Mouse (Mus musculus) embryonic facial prominence, embryonic 12.5 days (tissue): Measurements from ENCODE around the gene Ccdc28a. TPM values are rescaled to one million over a fixed set of nuclear protein-coding genes. Genes with fewer than 3 reads are reported as not detected.

Experiments used
- ATAC-seq: fragments of 200-750 bp; cut with Nextera tagmentation; 2 replicates; pipeline ENCODE4 v1.8.0; 2017; ENCODE audit not compliant: insufficient number of reproducible peaks, insufficient read depth, low FRiP score, low TSS enrichment
- H3K27ac ChIP-seq: fragments of 300-500 bp; sonication (generic); 2 replicates; pipeline ENCODE4 v1.5.1; 2016; ENCODE audit warnings: mild to moderate bottlenecking
- H3K27me3 ChIP-seq: fragments of 300-500 bp; sonication (generic); 2 replicates; pipeline ENCODE4 v1.6.1; 2016; ENCODE audit warnings: mild to moderate bottlenecking, moderate library complexity
- H3K36me3 ChIP-seq: fragments of 300-500 bp; sonication (generic); 2 replicates; pipeline ENCODE4 v1.6.1; 2016; ENCODE audit warnings: mild to moderate bottlenecking
- H3K4me1 ChIP-seq: fragments of 300-500 bp; sonication (generic); 2 replicates; pipeline ENCODE4 v1.6.1; 2016
- H3K4me2 ChIP-seq: fragments of 300-500 bp; sonication (generic); replicated peaks from 2 replicates; pipeline ENCODE4 v1.6.1; 2016; ENCODE audit warnings: mild to moderate bottlenecking, moderate library complexity
- H3K4me3 ChIP-seq: fragments of 300-500 bp; sonication (generic); 2 replicates; pipeline ENCODE4 v1.5.1; 2016; ENCODE audit warnings: mild to moderate bottlenecking
- H3K9ac ChIP-seq: fragments of 300-500 bp; sonication (generic); 2 replicates; pipeline ENCODE4 v1.6.1; 2016; ENCODE audit warnings: mild to moderate bottlenecking, moderate library complexity
- H3K9me3 ChIP-seq: fragments of 300-500 bp; sonication (generic); 2 replicates; pipeline ENCODE4 v1.6.1; 2016; ENCODE audit warnings: mild to moderate bottlenecking, moderate library complexity
- WGBS: fragments of 180-500 bp; shearing (Covaris S2); methylation state at CpG from one replicate; pipeline ENCODE4 v1.1.7; 2016; 5-methylcytosine and 5-hydroxymethylcytosine counted together
- polyA plus RNA-seq: library from polyadenylated mRNA; unstranded; fragments of >200 nt; fragmentation: Nextera tagmentation; extraction: Ambion mirVana; gene quantifications from 2 replicates; pipeline ENCODE4 v1.2.1, GENCODE M21; 2016

Ccdc28a gene
- polyA plus RNA-seq, 1 experiment from 2014 or later = 10.1 TPM

DNA sequence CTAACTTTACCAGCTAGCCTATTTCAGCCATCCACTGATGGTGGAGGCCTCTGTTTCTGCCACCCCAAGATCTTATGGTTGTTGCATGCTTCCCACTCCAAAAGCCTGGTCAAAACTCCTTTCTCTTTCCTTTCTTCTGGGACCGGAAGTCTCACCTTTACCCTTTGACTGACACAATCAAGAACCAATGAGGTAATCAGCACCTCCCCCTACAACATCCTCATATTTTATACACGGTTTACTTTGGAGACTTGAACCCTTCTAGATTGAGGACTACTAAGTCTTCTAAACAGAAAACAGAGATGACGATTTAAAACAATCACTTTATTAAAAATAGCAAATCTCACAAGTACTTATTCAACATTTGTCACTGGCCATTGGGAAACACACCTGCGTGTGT is 21.4 kb downstream of the Ccdc28a start:
- no peak overlapping the region for H3K4me3 ChIP-seq
- no peaks in the 10 kb centered on the region for H3K36me3 ChIP-seq
- WGBS = 81% methylated on average over 4 of the region's 4 CpGs
- no peak overlapping the region for H3K4me2 ChIP-seq
- H3K9me3 ChIP-seq = no peaks in the 10 kb centered on the region
- H3K9ac ChIP-seq = no peak overlapping the region
- H3K27ac ChIP-seq = no peak overlapping the region
- no peaks in the 10 kb centered on the region for H3K27me3 ChIP-seq
- no peaks in the 10 kb centered on the region for H3K4me1 ChIP-seq
- ATAC-seq = no peak

DNA sequence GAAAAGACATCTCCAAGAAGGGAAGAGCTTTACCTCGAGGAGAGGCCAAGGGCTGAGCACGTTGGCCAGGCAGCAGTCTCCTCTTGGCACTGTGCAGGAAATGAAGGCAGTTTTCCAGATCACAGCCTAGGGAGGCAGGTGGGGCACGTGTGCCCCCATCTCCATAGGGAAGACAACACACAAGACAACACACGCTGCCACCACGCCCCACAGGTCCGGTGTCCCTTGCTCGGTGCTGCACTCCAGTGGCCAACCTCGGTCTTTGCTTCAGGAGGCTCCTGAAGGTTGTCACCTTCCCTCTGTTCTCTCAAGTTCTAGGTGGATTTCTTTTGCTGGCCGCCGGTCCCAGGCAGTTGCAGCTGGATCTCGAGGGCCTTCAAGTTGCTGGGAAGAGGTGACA is 24.1 kb downstream of the Ccdc28a start, which contains the start of gene Ect2l:
Gene Ect2l, minus strand, starts transcription at position 165 of the 400 bp plus-strand sequence.
- Histone ChIP-seq H3K4me2 (0 out of 2 replicates have a peak within 1 kb of the TSS, but pooled peaks have one; percentile 14), H3K27ac (no peak within 1 kb of the TSS), H3K27me3 (no peaks in the 10 kb centered on the region), H3K4me3 (no peak within 1 kb of the TSS), H3K9ac (no peak within 1 kb of the TSS), H3K9me3 (no peaks in the 10 kb centered on the region), H3K4me1 (no peaks in the 10 kb centered on the region), H3K36me3 (no peaks in the 10 kb centered on the region)
- 13% methylated on average over 11 of the region's 11 CpGs for WGBS
- no peak for ATAC-seq

DNA sequence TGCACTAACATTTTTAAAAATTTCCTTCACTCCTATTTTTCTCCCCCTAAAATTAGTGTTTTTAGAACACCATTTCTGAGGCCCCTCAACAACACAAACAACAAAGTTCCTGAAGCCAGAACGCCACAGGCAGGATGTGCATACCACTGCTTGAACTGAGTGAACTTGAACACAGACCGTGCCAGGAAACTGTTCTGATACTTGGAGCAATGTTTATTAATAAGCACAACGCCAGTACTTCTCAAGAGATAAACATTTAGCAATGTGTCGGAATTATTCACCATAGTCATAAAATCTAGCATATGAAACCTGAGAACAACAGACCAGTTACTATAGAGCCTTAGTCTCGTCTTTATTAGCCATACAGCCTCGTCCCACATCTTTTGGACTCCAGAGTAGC is 24.7 kb downstream of the Ccdc28a start:
- no peak overlapping the region for H3K4me2 ChIP-seq
- WGBS = 75% methylated on average over 6 of the region's 6 CpGs
- no peak for ATAC-seq
- no peak overlapping the region for H3K27ac ChIP-seq
- no peaks in the 10 kb centered on the region for H3K27me3 ChIP-seq
- no peaks in the 10 kb centered on the region for H3K4me1 ChIP-seq
- no peak overlapping the region for H3K4me3 ChIP-seq
- no peak overlapping the region for H3K9ac ChIP-seq
- no peaks in the 10 kb centered on the region for H3K36me3 ChIP-seq
- no peaks in the 10 kb centered on the region for H3K9me3 ChIP-seq

DNA sequence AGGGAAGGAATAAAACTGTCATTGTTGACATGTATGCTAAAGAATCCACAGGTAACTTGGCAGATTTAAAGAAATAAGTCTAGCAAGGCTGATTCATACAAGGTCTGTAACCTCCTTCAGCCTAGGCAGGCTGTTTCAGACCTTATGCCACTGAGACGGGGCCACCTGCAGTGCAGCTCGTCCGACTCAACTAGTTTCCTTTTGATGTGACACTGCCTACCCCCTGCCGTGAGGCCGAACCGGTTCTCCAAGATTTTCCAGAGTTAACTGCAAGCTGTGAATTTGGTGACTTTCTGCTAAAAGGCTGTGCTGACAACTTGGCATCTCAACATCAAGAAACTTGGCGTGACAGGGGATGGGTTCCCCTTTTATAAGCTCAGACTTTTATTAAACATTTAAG is 30.7 kb downstream of the Ccdc28a start:
- no peak overlapping the region for H3K27ac ChIP-seq
- no peaks in the 10 kb centered on the region for H3K36me3 ChIP-seq
- ATAC-seq = no peak
- H3K9ac ChIP-seq = no peak overlapping the region
- H3K27me3 ChIP-seq = no peaks in the 10 kb centered on the region
- H3K4me2 ChIP-seq = no peak overlapping the region
- no peaks in the 10 kb centered on the region for H3K9me3 ChIP-seq
- no peaks in the 10 kb centered on the region for H3K4me1 ChIP-seq
- no peak overlapping the region for H3K4me3 ChIP-seq
- WGBS = 11% methylated on average over 7 of the region's 7 CpGs

DNA sequence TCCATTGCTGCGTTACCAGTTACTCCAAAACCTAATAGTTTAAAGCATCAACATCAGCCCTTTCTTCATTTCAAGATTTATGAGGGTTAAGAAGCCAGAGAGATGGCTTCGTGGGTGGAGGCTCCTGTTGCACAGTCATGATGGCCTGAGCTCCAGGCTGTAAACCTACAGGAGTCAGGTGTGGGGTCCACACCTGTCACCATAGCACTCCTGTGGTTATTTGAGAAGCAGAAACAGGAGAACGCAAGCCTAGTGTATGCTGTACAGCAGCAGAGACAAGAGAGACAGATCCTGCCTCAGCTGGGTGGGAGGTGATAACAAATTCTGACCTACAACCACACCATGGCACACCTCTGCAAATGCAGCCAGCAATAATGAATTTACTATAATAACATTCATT is 32.4 kb downstream of the Ccdc28a start:
- H3K4me2 ChIP-seq = no peak overlapping the region
- H3K9ac ChIP-seq = no peak overlapping the region
- no peak for ATAC-seq
- no peak overlapping the region for H3K4me3 ChIP-seq
- H3K4me1 ChIP-seq = no peaks in the 10 kb centered on the region
- 74% methylated on average over 3 of the region's 3 CpGs for WGBS
- H3K9me3 ChIP-seq = no peaks in the 10 kb centered on the region
- no peak overlapping the region for H3K27ac ChIP-seq
- H3K27me3 ChIP-seq = no peaks in the 10 kb centered on the region
- no peaks in the 10 kb centered on the region for H3K36me3 ChIP-seq

DNA sequence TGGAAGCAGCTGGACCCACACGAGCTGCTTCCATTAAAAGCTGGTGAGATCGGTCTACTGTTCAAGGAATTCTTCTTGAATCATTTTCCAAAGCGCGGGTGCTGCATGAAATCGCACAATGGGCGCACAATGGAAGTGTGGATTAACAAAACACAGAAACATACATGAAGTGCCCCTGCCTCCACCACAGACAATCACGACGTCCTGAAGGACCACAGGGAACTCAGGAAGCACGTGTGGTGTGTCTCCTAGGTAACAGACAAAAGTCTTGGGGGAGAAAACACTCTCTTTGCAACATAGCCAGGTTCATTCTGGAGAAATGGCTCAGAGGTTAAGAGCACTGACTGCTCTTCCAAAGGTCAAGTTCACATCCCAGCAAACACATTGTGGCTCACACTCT is 34.1 kb downstream of the Ccdc28a start:
- 73% methylated on average over 9 of the region's 9 CpGs for WGBS
- Histone ChIP-seq H3K36me3 (no peaks in the 10 kb centered on the region), H3K4me2 (no peak overlapping the region), H3K9ac (no peak overlapping the region), H3K4me1 (no peaks in the 10 kb centered on the region), H3K4me3 (no peak overlapping the region), H3K27ac (no peak overlapping the region), H3K27me3 (no peaks in the 10 kb centered on the region), H3K9me3 (no peaks in the 10 kb centered on the region)
- no peak for ATAC-seq

DNA sequence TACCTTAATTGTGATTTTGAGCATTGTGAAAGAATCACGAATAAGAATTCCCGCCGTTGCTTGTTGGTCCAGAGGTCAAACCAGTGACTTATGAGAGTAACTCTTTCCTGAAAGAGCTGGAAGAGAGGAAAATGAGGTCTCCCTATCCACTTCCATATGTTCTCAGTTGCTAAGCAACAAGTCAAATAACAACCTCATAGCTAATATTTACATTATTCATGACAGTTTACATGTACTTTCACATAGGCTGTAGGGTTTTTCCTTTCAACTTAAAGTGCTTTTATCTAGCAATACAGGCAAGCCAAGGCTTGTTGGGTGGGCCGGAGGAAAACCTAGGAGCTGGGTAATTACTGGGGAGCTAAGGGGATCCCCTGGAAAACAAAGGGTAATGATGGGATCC is 34.9 kb downstream of the Ccdc28a start:
- no peaks in the 10 kb centered on the region for H3K9me3 ChIP-seq
- 85% methylated on average over 4 of the region's 4 CpGs for WGBS
- H3K9ac ChIP-seq = no peak overlapping the region
- H3K27me3 ChIP-seq = no peaks in the 10 kb centered on the region
- no peak overlapping the region for H3K4me2 ChIP-seq
- no peaks in the 10 kb centered on the region for H3K36me3 ChIP-seq
- no peak overlapping the region for H3K27ac ChIP-seq
- no peaks in the 10 kb centered on the region for H3K4me1 ChIP-seq
- no peak for ATAC-seq
- no peak overlapping the region for H3K4me3 ChIP-seq

DNA sequence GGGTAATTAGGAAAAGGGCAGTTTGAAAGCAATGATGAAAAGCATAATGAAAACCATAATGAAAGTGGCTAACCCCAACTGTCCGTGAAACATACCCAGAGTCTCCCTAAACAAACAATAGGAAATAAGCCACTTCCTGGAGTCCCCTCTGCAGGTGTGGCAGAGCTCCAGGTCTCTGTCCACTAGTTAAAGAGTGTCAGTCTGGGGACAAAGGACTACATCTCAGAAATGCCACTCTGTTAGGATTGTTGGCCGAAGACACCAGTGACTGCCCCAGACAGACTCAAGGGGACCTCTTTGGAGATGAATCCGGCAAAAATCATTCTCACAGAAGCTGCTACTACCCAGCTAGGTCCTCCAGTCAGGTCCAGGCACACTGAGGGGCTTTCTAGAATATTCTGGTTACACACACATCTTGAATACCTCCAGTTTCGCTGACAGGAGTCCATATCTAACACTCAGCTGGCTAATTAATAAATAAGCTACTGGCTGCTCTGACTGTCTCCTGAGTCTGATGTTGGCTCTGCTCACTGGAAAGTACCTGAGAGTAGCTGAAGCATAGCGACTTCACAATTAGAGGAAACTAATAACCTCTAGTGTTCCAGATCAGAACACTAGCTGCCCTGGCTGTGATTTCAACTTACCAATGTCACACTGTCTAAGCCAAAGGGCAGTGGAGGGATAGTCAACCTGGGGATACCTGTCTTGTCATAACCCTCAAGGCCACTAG is 36.3 kb downstream of the Ccdc28a start:
- Histone ChIP-seq H3K36me3 (no peaks in the 10 kb centered on the region), H3K4me3 (no peak overlapping the region), H3K9me3 (no peaks in the 10 kb centered on the region), H3K9ac (no peak overlapping the region), H3K27ac (no peak overlapping the region), H3K27me3 (no peaks in the 10 kb centered on the region), H3K4me2 (no peak overlapping the region), H3K4me1 (no peaks in the 10 kb centered on the region)
- ATAC-seq = no peak
- WGBS = 80% methylated on average over 5 of the region's 5 CpGs

DNA sequence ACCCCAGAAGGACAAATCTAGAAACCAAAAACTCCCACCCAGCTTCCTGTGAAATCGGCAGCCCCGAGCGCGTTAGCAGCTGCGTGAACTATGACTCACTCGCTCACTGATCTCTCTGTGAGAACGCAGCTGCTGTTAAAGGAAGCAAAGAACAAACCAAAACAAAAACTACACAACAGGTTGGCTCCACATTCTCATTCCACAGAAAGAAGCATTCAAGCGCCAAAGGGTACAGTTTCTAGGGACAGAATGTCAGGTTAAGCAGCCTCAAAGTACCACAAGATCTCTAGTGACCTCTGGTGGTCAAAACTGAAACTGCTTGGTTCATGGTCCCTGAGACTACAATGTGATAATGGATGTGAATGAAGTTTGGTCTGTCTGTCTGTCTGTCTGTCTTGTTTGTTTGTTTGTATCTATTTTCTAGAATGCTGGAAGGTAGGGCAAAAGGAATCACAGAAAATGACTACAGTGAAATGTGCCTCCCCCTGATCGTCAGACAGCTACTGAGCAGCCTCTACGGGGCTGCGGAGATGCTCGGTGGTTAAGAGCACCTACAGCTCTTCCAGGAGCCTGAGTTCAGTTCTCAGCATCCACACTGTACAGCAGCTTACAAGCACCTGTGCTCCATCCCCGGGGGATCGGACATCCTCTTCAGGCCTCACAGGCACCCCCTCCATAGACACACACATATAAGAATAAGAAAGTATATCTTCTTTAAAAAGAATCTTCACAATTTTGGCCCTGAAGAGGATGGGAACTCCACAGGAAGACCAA is 37.4 kb downstream of the Ccdc28a start:
- WGBS = 49% methylated on average over 14 of the region's 14 CpGs
- Histone ChIP-seq H3K9ac (no peak overlapping the region), H3K4me2 (peak overlapping the region; percentile 47), H3K4me1 (peaks cover under 1% of the 10 kb centered on the region; the same call in 1 of the 2 replicates), H3K4me3 (peak overlapping the region; percentile 25), H3K27me3 (no peaks in the 10 kb centered on the region), H3K9me3 (no peaks in the 10 kb centered on the region), H3K36me3 (no peaks in the 10 kb centered on the region), H3K27ac (no peak overlapping the region)
- ATAC-seq = no peak

DNA sequence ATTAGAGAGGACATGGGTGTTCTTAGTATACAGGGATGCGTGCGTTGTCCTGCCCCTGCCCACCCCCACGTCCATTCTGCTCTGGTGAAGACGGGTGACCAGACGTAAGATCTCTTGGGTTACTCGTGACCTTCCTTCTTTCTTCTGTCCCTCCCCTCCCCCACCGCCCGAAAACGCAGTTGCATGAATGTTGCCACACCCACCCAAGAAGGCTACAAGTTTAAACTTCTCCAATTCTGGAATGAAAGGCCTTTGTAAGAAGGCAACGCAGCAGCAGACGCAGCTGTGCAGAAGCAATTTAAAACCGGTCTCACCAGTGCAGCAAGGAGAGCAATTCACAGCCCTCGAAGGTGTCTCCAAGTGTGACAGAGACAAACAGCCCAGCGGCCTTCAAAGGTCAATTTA is 40.1 kb downstream of the Ccdc28a start:
- Histone ChIP-seq H3K27ac (0 out of 2 replicates have a peak overlapping the region, but pooled peaks have one; percentile 25), H3K4me3 (no peak overlapping the region), H3K4me2 (no peak overlapping the region), H3K9me3 (no peaks in the 10 kb centered on the region), H3K4me1 (peaks cover 8% of the 10 kb centered on the region; the same call in 1 of the 2 replicates), H3K27me3 (no peaks in the 10 kb centered on the region), H3K9ac (no peak overlapping the region), H3K36me3 (no peaks in the 10 kb centered on the region)
- no peak for ATAC-seq
- WGBS = 55% methylated on average over 14 of the region's 14 CpGs

DNA sequence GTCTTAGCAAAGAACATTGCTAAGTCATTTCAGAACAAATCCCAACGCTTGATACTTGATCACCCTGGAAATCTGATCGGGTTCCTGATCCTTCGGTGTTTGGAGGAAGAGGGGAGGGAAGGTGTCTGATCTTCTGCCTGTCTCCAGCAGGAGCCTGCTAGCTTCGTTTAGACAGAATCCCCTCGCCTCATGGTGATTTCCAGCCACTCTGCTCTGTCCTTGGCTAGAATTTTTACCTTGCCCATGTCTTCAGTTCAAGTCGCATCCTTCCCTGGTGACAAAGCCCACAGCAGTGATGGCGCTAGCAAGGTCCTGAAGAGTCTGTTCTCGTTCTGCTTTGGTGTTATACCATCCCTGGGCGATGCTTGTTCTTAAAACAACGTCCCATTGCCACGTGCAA is 40.6 kb downstream of the Ccdc28a start:
- Histone ChIP-seq H3K9me3 (no peaks in the 10 kb centered on the region), H3K27me3 (no peaks in the 10 kb centered on the region), H3K4me3 (no peak overlapping the region), H3K4me1 (peaks cover 8% of the 10 kb centered on the region; the same call in 1 of the 2 replicates), H3K27ac (no peak overlapping the region), H3K9ac (no peak overlapping the region), H3K36me3 (no peaks in the 10 kb centered on the region), H3K4me2 (no peak overlapping the region)
- ATAC-seq = no peak
- WGBS = 72% methylated on average over 11 of the region's 11 CpGs

DNA sequence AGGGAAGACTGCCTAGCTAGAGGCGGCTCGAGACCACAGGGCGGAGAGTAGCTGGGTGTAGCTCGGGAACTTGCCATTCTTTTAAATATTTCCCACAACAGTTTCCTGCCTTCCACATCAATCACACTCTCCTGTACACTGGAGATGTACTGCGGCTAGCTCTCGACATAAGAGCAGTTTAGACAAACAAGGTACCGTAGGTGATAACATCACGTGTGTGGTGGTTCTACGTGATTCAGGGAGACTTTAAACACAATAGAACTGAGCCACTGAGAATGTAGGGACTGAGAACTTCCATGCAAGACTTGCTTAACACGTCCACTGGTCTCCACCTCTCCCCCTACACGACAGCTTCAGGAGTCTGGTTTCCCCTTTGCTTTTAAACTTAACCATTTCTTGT is 41.6 kb downstream of the Ccdc28a start:
- no peaks in the 10 kb centered on the region for H3K27me3 ChIP-seq
- H3K36me3 ChIP-seq = no peaks in the 10 kb centered on the region
- no peak overlapping the region for H3K27ac ChIP-seq
- no peak overlapping the region for H3K9ac ChIP-seq
- no peaks in the 10 kb centered on the region for H3K9me3 ChIP-seq
- peaks cover 8% of the 10 kb centered on the region; the same call in 1 of the 2 replicates for H3K4me1 ChIP-seq
- ATAC-seq = no peak
- no peak overlapping the region for H3K4me2 ChIP-seq
- 76% methylated on average over 11 of the region's 11 CpGs for WGBS
- H3K4me3 ChIP-seq = no peak overlapping the region
